Mouse (Mus musculus) fat pad, adult 2 months (tissue): ENCODE measurements around the gene Prkg1.
"Not testable (repeated sequence)": the region's sequence is repeated elsewhere in the genome, so short reads cannot be mapped to it uniquely, and the experiment has no call there.

Experiments used
- DNase-seq: peaks from one replicate; pipeline ENCODE4 v3.0.0-alpha.2; 2011; ENCODE audit warnings: low read depth, low spot score; ENCODE audit errors: extremely low read depth

Gene Prkg1

GRCm38 (mm10) chr19:31444101-31444500 is 320.7 kb downstream of the Prkg1 start:
- DNase-seq: no peak

DNA sequence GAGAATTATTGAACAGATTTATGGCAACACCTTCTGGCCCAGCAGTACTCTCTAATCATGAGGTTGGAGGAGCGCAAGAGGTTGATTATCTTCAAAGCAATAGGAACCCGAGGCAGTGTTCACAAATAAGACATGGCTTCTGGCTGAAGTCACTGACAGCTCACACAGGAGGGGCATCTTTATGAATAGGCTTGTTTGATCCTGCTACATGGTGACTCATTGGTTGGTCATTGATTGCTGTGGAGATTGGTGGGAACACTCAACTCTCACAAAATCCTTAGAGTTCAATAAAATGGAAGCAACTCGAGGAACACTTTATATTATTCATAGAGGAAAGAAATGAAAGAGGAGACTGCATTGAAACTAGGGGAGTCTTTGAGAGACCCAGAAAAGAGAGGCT is 322.5 kb downstream of the Prkg1 start:
- no peak for DNase-seq

DNA sequence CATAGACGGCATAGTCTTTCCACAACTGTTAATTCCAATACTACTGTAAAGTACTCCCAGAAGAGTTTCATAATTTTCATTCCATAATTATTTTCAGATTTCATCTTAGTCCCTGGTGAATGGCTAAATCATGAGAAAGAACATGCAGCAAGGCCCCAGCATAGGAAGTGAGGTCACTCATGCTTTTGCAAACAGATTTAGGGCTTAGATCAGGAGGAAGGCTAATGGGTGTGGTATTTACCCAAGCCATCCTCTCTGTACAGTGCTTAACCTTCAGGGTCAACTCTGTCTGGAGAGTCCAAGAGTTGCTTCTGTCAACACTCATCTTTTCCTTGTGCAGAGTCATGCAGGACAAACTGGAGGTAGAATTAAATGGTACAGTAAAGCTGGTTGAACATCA is 331.4 kb downstream of the Prkg1 start:
- DNase-seq: no peak

DNA sequence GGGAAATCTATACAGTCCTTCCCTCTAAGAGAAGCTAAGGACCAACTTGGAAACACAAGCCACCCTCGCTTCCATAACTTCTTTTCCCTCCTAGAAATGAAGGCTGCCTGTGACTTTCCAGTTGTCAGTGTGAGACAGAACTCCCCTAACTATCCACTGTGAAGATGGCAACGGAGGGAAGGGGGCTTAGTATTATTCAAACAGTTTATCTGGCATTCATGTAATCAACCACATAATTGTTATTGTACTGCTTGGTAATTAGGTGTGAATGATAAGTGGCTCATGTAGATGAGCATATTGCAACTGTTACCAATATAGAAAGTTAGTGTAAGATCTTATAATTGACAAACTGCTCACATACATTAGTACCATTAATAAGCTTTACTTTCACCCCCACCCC is 333.4 kb downstream of the Prkg1 start:
- DNase-seq: no peak

DNA sequence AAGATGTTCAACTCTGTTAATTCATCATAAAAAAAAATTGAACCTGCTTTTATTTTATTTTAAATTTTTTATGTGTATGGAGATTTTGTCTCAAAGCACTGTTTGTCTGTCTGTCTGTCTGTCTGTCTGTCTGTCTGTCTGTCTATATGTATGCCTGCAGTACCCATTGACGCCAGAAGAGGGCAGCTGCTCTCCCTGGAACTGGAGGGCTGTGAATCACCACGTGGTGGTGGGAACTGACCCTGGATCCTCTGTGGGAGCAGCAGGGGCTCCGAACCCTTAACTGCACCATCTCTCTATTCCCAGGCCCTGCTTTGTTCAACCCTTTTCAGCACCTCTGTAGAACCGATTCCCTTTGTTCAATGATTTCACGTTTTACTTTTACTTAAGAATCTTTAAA is 338.7 kb downstream of the Prkg1 start:
- DNase-seq: no peak

DNA sequence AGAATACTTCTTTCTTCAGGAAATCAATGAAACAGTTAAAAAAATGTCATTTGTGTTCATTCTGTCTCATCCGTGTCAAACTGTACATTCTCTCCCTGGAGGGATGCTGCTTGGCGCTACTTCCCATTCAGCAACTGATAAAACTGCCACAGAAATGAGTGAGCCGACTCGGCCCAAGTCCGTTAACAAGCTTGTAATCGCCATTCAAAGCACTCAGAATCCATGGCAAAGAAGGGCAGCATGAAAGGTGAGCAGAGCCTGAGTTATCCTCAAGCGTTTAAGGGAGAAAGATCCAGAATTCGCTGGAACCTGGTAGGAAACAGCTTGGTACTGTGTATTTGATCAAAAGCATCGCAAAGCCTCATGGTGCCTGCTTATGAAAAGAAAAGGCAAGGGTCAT is 339.6 kb downstream of the Prkg1 start:
- DNase-seq: no peak

DNA sequence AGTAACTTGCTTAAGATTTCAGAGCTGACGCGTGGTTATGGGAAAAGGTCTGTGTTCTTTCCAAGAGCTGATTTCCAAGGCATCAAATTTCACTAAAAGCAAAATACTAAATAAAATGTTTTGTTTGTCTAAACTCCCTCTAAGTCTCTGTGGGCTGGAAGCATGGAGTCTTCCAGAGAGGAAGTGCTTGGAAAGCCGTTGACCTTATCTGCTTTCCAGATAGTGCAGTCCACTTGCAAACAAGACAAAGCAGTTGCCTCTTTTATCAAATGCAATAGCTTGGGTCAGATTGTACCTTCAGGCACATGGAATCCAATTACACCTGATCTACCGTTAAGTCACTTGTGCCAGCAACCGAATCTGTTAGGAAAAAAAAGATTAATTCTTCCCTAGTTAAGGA is 340.5 kb downstream of the Prkg1 start:
- DNase-seq: no peak

GRCm38 (mm10) chr19:31413571-31413970 is 351.3 kb downstream of the Prkg1 start:
- no peak for DNase-seq

- DNase-seq: no peak
These were observed 368.7 kb downstream of the Prkg1 start for GRCm38 (mm10) chr19:31396096-31396495.

GRCm38 (mm10) chr19:31385353-31385752 is 379.5 kb downstream of the Prkg1 start:
- DNase-seq: no peak

- DNase-seq: no peak
These were observed 381.0 kb downstream of the Prkg1 start for GRCm38 (mm10) chr19:31383881-31384280.

- no peak for DNase-seq
These were observed 394.7 kb downstream of the Prkg1 start for GRCm38 (mm10) chr19:31370106-31370505.

DNA sequence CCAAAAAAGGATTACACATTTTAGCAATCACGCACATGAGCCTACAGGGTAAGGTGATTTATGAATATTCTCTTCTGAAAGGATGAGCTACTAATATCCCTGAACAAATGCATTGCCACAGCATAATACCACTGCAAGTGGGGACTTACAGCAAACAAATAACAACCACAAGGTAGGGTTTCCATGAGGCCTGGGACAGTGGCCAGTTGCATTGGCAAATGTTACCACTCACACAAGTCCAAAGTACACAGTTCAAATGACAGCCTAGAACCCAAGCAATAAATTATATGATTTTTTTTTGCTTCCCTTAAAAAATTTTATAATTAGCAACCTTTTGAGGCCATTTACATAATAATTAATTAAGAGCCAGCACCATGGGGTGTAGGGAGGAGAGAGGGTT is 395.7 kb downstream of the Prkg1 start:
- no peak for DNase-seq

GRCm38 (mm10) chr19:31362051-31362450 is 402.8 kb downstream of the Prkg1 start:
- DNase-seq: no peak

DNA sequence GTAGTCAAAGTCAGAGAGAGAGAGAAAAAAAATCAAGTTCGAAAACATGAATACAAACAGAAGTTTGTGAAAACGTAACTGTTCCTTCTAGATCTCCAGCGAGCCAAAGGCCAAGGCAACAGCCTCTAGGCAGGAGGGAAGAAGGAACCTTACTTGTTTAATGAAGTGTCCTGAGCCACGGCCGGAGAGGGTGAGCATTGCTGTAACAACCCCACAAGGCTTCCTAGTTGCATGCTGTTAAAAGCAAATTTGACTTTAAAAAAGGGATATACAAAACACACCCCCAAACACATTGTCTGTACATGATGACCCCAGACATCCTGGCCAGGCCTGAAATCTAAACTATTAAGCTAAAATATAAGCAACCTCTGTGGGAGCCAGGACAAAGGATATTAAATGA is 403.3 kb downstream of the Prkg1 start:
- no peak for DNase-seq

DNA sequence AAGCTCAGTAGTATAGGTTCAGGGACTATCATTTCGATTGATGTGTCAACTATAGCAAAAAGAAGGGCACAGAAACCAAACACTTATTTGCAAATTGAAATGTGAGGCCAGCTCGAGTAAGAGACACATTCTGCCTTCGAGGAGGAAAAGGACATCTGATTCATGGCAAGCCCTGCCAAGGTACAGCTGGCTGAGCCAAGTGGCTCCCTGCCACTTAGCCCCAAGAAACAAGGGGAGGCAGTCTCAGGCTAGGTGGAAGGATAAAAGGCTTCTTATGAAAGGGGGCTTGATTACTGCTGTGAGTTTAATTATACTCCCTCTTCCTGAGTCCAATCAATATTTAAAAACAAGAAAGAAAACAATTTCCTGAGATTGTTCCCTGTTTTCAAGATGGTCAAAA is 403.7 kb downstream of the Prkg1 start:
- DNase-seq: no peak

GRCm38 (mm10) chr19:31354959-31355358 is 409.9 kb downstream of the Prkg1 start:
- DNase-seq: no peak

- not testable (repeated sequence) for DNase-seq
These were observed 412.0 kb downstream of the Prkg1 start for GRCm38 (mm10) chr19:31352784-31353183.

DNA sequence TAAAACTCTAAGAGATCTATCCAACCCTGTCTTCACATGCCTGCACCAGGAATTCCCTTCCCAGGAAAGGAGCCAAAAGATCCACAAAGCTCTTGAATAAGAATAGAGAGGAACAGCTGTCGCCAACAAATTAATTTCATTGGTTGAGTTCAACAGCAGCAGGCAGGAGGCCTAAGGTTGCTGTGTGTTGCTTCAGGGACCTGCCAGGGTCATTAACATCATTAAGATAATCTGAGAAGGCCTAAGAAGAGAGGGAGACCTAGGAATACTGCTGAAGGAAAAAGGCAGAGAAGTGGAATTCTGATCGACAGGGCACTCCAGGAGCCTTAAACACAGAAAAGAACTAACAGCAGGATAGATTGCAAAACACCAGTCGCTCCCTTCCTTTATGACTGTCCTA is 413.0 kb downstream of the Prkg1 start:
- DNase-seq: no peak

DNA sequence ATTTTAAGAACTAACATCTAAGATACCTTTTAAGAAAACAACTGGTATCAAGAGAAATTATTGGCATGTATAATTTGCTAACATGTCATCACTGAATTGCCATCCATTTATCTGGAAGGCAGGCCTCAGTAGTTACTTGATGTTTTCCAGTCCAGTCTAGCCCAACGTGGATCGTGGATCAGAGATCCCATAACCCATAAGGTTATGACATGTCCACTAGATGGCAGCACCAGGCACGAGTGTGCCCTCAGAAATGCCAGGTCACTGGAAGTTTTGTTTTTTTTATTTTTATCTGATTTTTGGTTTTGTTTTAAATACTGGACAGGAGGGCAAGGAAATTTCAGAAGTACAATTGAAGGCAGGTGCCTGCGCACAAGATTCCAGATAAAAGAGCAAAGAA is 422.7 kb downstream of the Prkg1 start:
- DNase-seq: no peak

GRCm38 (mm10) chr19:31340898-31341297 is 423.9 kb downstream of the Prkg1 start:
- DNase-seq: no peak

DNA sequence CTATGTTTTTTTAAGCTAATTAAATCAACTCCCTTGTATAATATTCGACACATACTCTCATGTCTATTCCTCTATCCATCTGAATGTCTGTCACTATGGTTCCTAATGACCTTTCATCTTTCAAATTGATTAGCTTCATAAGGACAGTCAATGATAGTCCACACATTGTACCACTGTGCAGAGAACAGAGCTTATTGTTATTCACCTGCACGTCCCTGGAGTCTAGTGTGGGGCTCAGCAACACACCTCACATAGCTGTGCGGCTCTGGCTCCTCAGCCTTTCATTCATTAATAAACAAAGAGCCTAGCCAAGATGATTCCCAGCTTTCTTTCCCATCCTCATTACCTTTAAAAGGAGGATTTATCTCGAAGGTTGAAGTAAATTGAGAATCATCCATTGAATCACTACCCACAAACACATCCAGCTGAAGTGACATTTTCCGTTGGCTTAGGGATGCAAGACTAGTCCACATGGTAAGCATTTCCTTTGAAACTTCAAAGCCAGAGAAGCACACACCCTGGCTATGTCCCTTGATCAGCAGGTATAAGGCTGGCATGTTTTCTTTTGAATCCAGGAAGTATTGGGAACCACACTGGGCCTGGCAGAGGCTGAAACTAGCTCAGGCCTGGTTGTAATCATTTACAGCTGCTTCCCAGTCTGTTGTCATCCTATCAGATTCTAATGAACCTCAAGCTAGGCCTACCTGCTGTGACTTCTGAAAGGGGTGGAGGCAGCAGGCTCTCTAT is 426.3 kb downstream of the Prkg1 start:
- DNase-seq: no peak

GRCm38 (mm10) chr19:31337863-31338217 is 427.0 kb downstream of the Prkg1 start:
- DNase-seq: no peak
